Mouse (Mus musculus) kidney, postnatal 14 days (tissue): ENCODE data around the gene Pakap.

Source experiments
- DNase-seq: peaks from one replicate; pipeline ENCODE4 v3.0.0; 2022; ENCODE audit warnings: mixed read lengths

Gene Pakap

DNA sequence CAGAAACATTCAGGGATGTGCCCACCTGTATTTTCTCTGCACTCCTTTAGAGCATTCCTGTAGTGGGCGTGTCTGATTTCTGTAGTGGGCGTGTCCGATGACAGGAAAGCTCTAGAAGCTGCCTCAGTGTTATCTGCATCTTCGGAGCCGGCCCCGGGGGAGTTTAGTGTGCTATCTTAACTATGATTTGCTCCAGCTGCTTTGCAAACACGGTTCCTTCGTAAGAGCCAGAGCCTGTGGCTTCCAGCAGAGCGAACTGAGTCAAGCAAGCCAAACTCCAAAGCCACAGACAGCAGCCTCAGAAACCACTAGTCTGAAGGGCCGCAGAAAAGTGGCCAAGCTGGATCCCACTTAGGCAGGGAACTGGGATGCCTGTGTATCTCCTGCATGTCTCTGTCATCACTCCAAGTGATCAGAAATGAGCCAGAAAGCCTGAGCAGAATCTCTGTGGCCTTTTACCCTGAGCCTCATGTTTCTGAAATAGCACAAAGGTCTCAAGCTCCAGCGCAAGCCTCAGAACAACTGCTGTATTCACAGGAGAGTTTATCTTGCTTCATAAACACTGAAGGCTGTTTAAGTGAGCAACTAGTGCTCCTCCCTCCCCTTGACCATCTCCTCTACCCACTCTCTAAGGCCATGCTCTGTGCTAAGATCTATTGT is 205.0 kb downstream of the Pakap start:
- DNase-seq = peak; percentile 60

DNA sequence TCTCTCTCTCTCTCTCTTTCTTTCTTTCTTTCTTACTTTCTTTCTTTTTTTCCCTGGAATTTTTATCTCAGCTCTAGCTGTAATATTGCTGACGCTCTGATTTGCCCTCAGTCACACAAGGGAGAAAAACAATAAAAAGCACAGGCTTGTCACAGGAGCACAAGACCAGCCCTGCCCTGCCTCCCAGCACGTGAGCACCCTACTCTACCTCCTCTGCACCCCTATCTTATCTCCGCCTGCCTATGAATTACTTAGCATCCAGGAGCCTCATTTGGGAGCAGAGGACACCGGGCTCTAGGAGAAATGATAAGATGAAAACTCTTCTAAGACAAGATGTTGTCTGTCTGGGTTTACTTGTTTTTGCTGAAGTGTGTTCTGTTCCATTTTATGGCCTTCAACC is 206.5 kb downstream of the Pakap start:
- no peak for DNase-seq

DNA sequence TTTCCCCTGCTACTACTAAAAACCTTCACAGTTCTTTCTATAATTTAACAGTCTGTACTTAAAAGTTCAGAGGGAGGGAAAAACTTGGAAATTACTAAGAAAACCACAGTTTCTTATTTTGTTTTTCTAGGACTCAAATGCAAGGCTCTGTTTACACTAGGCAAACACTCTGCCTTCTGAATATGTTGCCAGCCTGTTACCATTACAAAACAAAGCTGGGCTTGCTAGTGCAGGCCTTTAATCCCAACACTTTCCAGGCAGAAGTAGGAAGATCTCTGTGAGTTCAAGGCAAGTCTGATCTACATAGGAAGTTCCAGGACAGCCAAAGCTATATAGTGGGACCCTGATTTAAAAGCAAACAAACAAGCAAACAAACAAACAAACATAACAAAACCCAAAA is 207.6 kb downstream of the Pakap start:
- no peak for DNase-seq

DNA sequence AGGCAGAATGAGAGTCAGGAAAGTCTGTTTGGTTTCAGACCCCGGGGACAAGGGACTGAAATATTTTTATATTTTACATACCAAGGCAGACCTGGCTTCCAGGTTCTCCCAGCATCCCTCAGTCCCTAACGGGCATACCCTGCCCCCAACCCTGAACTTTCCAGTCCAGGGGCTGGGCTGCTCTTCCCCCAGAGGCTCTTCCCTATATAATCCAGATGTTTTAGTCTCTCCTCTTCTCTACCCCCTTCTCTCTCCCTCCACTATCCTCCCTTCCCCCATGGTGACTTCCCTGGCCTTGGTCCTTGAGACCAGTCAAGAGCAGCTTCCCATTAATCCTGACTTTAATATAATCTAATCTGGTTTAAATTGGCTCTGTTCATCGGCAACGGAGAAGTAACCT is 212.4 kb downstream of the Pakap start:
- DNase-seq = no peak

DNA sequence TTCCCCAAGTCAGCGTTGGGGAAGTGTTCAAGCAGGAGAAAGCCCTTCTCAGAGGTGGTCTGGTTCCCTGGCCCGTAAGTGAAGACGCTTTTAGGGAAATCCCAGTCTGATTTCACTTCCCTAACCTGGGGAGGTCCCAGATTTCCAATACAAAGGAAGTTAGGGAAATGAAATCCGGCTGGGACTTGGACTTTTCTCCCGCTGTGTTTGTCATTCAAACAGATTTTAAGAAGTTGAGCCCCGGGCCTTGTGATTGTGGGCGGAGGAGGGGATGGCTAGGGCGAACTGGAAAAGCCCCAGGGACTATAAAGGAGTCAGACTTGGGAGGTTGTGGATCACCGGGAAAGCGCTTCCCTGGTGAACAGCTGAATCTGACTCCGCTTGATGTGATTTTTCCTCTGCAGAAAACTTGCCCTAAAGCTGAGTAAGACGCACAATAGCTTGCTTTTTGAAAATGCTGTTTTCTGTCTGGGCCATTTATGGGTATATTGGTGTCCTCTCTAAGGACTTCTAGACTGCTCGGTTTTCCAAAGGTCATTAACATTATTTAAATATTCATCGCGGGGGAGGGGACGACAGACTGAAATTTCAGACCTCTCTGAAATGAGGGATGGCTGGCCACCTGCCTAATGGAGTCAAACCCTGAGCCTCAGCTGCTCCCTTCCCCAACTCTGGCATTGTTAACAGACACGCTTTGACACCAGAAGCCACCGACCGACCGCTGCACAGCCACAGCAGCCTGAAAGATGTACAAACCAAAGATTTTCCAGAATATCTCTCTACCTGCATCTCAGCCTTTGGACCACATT is 213.1 kb downstream of the Pakap start:
- DNase-seq = no peak

DNA sequence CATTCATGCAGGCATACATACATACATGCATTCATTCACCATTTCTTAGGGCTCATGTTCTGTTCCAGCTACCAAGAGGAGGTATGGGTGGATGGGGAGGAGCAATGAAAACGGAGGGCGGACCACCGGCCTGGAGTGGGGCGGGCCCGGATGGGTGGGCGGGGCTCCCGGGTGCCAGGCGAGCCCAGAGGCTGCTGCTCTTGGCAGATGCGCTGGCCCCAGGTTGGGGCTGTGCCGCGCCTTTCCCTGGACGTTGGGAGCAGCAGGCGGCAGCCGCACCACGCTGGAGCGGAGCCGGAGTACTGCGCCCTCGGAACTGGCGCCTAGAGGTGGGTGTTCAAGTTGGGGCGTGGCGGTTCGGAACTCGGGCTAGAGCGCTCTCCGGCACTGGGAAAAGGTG is 214.0 kb downstream of the Pakap start:
- peak; percentile 89 for DNase-seq

DNA sequence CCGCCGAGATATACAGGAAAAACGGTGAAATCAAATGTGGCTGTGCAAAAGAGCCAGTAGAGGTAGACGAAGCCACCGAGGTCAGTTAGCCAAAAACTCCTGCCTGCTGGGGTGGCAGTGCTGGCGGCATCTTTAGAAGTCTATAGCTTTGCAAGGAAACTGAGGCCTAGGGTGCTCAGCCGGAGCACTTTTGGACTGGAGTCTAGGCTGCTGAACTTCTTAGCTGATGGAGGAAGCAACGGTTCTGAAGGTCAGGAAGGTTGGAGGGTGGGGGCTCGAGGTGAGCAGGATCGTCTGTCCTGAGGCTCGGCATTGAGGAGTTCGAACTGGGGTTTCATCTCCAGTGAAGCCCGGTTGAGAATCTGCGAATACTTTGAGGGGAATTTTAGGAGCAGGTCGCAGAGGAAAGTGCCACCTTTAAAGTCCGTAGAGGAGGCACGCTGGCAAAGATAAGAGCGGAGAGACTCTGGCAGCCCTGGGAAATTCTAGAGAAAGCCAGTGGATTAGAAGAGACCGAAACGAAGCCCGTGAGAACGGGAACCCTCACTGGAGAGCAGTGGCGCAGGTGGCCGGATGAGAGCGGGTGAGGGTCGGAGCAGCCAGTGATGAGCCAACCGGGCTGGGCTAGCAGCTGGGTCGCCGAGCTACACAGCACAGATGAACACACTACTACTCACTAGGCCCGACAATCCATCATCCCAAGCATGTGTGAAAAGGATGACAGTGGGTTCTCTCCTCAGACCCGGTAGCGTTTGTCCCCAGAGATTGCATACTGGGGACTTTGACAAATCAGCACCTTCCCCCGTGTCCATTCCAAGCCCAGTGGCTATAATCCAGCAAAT is 214.8 kb downstream of the Pakap start:
- DNase-seq = peak; percentile 33

DNA sequence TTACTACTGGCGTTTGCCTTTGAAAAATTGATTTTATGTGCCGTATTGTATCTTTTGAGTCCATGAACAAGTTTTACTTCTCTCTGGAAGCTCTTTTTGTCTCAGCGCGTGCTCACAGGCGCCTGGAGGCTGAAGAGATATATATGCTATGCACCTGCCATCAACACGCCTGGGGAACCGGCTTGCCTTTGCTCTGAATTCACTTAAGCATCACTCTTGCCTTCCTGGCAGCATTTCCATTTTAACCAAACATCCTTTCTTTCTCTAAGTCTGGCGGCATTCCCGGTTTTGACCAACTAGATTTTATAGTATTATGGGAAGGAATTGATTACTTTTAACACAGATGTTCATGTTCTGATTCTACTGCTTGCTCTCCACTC is 215.4 kb downstream of the Pakap start:
- no peak for DNase-seq

DNA sequence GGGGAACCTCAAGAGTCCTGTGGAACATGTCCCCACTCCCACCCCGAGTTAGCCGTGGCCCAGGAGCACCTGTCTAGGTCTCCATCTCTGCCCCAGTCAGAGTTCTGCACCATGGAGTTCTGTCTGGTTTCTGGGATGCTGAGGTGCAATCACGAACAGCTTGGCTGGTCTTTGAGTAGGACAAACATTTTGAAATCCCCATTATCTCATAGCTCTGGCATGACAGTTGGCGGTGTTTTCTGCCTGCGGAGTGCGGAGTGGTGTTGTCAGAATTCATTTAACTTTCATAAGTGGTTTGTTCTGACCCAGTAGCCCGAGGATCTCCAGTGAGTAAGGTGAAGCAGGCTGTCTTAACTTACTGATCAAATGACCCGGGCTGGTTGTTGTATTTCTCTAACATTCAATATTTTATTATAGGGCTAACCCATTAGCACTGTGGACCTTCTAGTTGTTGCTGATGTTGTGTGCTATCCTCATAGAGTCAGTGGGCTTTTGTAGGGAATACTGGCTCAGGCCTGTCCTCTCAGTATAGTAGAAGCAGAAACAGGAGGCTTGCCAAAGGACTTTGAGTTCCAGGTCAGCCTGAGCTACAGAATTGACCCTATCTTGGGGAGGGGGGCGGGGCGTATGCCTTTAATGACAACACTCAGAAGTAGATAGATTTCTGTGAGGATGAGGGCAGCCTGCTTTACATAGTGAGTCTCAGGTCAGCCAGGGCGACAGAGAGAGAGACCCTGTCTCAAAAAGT is 216.0 kb downstream of the Pakap start:
- DNase-seq = peak; percentile 52

DNA sequence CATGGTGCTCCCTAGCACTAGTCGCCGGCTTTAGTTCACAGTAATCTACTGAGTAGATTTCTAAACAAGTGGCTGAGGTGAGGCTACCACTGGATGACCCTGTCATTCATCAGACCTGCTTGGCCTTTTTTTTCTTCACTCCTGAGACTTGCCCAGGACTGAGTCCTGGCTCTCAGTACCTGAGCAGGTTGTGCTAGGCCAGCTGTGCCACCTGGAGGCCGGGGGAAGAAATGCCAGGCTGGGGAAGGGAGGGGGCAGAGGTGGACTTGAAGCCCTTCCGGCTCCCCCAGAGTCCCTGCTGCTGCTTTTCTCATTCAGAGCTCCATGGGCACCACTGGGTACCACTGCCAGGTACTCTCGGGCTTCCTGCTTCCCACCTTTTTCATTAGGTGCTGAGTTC is 220.7 kb downstream of the Pakap start:
- DNase-seq = peak; percentile 29

DNA sequence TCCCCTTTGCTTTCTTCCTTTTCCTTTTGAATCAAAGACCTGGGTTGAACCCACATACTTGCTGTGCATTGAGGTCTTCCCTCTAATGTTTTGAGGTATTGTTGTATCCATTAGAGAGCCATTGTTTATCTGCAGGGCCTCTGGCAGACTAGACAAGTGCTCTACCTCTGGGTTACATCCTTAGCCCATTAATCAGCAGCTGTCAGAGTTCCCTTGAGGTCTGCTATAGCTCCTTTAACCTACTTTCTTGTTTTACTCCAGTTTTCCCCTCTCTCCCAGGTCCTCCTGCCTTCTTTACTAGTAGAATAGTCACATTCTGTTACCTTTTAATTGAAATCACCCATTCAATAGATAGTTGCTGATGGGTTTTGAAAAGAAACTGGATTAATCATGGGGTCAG is 221.1 kb downstream of the Pakap start:
- no peak for DNase-seq

DNA sequence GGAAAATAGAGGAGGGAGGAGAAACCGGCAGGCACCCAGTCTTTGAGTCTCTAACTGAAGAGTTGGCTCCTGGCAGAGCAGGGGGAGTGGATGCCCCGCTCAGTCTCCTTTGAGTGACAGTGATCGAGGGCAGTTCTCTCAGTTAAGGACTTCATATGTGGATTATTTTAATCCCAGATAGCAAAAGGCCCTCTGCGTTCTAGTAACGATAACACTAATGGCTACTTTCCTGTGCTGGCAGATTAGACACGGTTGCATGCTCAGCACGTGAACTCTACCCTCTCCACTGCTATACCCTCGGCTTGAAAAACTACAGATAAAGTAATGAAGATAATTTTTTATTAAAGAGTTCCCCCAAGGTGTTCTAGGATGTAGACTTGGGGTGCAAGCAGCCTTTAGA is 226.0 kb downstream of the Pakap start:
- DNase-seq = no peak

DNA sequence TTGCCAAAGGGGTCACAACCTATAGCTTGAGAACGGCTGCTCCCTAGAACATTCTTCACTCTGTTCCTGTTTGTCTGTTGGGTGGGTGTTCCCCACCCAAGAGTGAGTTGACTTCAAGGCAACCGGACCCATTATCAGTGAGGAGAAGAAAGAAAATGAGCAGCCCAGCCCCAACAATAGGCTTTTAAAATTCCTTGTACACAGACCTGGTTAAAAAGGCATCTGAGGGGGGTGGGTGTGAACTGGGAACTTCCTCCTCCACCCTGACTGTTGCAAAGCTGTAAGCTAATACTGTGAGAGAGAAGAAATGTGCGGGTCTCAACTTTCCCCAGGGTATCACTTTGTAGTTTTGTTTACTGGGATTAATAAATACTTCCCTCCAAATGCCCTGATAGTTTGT is 226.6 kb downstream of the Pakap start:
- DNase-seq = no peak

DNA sequence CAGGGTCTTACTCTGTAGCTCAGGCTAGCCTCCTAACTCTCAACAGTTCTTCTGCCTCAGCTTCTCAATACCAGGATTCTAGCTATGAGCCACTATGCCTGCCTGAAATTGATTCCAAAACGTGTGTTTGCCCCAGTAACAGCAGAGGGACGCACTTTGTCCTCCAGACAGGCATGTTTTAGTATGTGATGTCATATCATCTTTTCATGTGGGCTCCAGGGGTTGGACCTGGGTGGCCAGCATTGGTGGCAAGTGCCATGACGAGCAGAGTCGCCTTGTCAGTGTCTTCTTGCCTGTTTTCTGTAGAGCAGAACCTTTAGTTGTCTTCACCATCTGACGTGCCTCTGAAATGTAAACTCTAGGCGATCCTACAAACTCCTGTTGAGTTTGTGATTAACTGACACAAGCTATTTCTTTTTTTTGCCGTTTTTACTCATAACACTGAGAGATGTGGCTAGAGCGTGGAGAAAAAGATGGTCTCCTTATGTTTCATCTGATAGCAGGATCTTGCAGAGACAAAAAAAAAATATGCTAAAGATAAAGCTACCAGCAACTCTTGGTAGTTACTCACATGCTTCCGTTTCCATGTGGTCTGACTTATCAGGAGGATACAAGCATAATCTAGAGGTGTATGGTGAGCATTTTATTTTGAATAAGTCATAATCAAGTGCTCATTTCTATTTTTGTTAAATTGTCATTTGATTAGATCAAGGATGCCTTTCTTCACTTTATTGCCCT is 229.7 kb downstream of the Pakap start:
- no peak for DNase-seq

DNA sequence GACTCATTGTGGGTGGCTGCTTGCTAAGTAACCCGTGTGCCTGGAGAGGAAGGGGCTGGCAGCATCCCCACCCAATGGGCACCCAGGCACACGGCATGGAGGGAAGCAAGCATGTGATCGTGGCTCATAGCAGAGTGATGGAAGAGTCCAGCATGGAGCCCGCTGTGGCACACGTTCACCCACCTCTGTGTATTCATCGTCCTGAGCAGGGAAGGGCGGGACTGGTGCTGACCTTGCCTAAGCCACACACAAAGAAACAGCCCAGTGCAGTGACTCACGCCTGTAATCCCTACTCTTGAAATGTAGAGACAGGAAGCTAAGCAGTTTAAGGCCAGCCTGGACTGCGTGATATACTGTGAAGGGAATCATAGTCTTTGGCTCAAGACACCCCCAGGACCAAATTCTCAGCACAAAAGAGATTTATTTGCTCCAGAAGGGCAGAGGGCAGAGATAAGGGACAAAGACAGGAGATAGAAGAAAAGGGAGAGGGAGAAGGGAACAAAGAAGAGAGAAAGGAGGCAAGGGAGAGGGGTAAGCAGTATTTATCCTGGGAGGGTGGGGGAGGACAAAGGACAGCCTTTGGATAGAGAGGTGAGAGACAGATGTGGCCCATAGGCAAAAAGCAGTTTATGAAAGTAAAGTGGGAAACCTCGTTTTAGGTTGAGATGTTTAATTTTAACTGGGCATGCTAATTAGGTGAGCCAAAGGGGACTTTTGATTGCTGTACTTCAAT is 230.5 kb downstream of the Pakap start:
- DNase-seq = no peak

DNA sequence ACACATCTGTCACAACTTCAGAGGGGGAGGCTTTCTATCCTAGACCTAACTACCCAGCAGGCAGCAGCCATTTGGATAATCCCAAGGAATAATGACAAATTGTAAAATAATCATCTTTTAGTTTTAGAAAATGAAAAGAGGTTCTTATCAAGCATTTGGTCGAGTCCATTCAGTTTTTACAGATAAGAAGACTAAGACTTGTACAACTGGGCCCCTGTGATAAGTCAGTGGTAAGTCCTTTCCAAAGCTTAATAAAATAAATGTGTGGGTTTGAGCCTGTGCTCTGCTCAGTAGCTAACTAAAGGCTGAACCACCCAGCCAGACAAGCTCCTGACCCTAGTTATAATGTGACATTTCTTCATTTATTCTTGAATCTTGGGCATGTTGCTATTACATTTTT is 231.3 kb downstream of the Pakap start:
- DNase-seq = no peak

DNA sequence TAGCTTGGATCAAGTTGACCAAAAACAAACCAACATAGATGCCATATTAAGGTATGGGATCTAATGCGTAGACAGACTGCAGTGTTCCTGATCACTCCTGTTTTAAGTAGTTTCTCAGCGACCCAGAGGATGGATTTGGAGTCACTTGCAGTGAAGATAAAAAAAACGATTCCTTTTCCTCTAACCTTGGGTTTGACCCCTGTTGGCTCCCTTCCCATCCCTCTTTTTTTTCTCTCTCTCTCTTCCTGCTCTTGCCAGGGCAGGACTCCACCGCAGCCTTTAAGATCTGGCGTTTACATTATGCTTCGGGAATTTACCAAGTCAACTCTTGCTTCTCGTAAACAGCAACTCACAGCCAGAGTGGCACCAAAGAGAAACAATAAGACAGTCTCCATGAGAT is 233.3 kb downstream of the Pakap start:
- DNase-seq = no peak

DNA sequence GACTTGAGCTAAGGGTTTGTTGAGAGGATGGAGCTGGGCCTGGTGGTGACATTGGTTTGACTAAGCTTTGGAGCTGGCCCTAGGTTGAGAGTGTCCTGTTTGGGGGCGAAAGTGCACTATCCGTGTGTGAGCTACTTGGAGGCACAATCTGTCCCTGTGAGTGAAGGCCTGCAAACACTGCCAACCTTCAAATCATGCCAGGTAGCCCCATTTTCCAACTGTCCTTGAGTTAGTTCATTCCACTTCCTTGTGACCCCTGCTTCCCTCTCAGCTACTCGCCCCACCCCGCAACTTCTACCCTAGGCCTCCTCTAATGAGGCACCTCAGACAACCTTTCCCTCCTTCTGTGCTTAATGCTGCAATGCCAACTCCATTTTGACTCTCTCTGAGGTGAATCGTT is 234.0 kb downstream of the Pakap start:
- DNase-seq = no peak

DNA sequence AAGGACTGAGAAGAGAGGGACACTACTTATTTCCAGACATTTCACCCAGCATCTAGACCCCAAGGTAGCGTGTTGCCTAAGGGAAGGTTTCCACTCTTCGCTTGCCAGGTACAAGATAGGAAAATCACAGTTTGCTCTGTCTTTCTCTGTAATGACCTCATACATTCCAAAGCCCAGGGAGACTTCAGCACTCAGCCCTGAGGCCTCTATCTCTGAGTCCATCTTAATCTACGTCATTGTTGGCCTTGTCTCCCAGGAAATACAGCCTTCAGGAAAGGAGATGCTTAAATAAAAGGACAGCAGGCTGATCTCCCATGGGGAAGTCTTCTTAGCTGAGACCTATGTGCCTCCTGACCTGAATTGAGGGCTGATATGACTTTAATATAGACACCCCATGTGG is 234.4 kb downstream of the Pakap start:
- DNase-seq = no peak

DNA sequence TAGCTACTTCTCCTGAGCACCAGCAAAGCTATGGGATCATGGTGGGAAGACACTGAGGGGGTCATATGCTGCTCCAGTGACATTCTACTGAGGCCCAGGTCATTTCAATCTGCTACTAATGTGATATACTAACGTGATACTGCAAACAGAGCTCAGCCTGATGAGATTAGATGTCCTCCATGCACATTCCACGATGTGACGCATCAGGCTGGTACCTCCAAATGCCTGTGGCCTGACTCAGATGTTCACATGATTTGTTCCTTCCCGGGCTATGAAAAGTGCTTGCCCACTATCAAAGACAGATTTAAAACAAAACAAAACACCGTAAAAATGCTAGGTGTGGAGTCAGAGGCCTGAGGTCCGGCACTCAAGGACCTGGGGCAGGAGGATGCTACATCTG is 236.9 kb downstream of the Pakap start:
- no peak for DNase-seq

DNA sequence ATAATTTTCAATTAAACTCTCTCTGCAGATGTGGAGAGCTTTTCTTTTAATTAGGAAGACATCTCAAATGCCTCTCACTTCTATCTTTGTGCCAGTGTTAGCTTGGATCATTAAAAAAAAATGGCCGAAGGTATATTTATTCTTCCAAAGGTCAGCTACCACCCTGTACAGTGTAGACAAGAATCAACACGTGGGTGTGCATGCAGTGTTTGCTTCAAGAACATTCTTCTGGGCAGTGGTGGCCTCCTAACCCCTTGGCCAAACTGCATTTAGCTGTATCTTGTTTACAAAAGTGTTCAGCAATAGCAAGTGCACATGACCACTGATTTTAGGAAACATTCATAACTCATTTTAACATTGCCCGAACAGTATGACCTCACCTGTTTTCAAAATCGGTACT is 241.5 kb downstream of the Pakap start:
- no peak for DNase-seq

DNA sequence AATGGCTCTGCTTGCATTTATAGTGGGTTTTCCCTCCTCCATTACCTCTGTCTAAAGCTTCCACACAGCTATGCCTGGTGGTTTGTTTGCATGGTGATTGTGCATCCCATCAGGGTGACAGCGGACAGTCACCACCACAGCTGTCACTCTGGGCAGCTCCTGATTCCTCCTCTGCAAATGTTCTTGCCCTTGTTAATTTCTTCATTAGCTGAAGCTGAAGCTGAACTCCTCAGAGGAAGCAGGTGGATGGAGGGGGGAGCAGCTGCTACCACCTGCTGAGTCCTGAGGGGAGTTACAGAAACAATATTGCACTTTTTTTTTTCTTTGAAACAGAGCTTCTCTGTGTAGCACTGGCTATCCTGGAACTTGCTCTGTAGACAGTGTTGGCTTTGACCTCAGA is 244.1 kb downstream of the Pakap start:
- no peak for DNase-seq
